Mouse (Mus musculus): Measurements from ENCODE around the gene Wfdc8. TPM values are rescaled to one million over a fixed set of nuclear protein-coding genes. Genes with fewer than 3 reads are reported as not detected.
"Not testable (repeated sequence)": the region's sequence is repeated elsewhere in the genome, so short reads cannot be mapped to it uniquely, and the experiment has no call there.

Gene Wfdc8
- polyA plus RNA-seq, 1 experiment from 2014 or later, result 0.11 TPM

- no peaks in the 10 kb centered on the region for H3K36me3 ChIP-seq (ENCODE audit: control insufficient read depth, insufficient read depth, low read length)
- no peak for ATAC-seq (ENCODE audit: low read depth)
- DNase-seq (ENCODE audit: low spot score), result no peak
- H3K9me3 ChIP-seq (ENCODE audit: control insufficient read depth, low read length), result no peaks in the 10 kb centered on the region
- no peak overlapping the region for H3K4me2 ChIP-seq (ENCODE audit: low read depth, low read length)
- no peak overlapping the region for H3K9ac ChIP-seq (ENCODE audit: low read depth, low read length)
- 85% methylated on average over 3 of the region's 3 CpGs for WGBS
- H3K27me3 ChIP-seq (replicated peaks; ENCODE audit: control insufficient read depth, insufficient read depth, low read length), result no peaks in the 10 kb centered on the region
- no peak overlapping the region for H3K27ac ChIP-seq (replicated peaks; ENCODE audit: low read depth, low read length)
- no peak overlapping the region for H3K4me3 ChIP-seq (ENCODE audit: low read depth, low read length)
- no peaks in the 10 kb centered on the region for H3K4me1 ChIP-seq (ENCODE audit: control insufficient read depth, insufficient read depth, low read length)
Observed at GRCm38 (mm10) chr2:164615386-164615785, 2.0 kb upstream of the Wfdc8 start.

GRCm38 (mm10) chr2:164608781-164609180 lies 4.6 kb downstream of the Wfdc8 start:
- H3K4me1 ChIP-seq (ENCODE audit: control insufficient read depth, insufficient read depth, low read length), result no peaks in the 10 kb centered on the region
- no peaks in the 10 kb centered on the region for H3K9me3 ChIP-seq (ENCODE audit: control insufficient read depth, low read length)
- H3K9ac ChIP-seq (ENCODE audit: low read depth, low read length), result no peak overlapping the region
- DNase-seq (ENCODE audit: low spot score) (no peak), ATAC-seq (ENCODE audit: low read depth) (no peak)
- H3K4me2 ChIP-seq (ENCODE audit: low read depth, low read length), result no peak overlapping the region
- H3K36me3 ChIP-seq (ENCODE audit: control insufficient read depth, insufficient read depth, low read length), result no peaks in the 10 kb centered on the region
- H3K27me3 ChIP-seq (replicated peaks; ENCODE audit: control insufficient read depth, insufficient read depth, low read length), result no peaks in the 10 kb centered on the region
- 80% methylated on average over 6 of the region's 6 CpGs for WGBS
- H3K4me3 ChIP-seq (ENCODE audit: low read depth, low read length), result no peak overlapping the region
- H3K27ac ChIP-seq (replicated peaks; ENCODE audit: low read depth, low read length), result no peak overlapping the region

GRCm38 (mm10) chr2:164604411-164604810 lies 9.0 kb downstream of the Wfdc8 start:
- H3K9me3 ChIP-seq (ENCODE audit: control insufficient read depth, low read length), result peaks cover 3% of the 10 kb centered on the region; the same call in 1 of the 2 replicates
- H3K4me3 ChIP-seq (ENCODE audit: low read depth, low read length), result no peak overlapping the region
- DNase-seq (ENCODE audit: low spot score) (no peak), ATAC-seq (ENCODE audit: low read depth) (no peak)
- H3K9ac ChIP-seq (ENCODE audit: low read depth, low read length), result no peak overlapping the region
- no peaks in the 10 kb centered on the region for H3K36me3 ChIP-seq (ENCODE audit: control insufficient read depth, insufficient read depth, low read length)
- no peak overlapping the region for H3K4me2 ChIP-seq (ENCODE audit: low read depth, low read length)
- H3K4me1 ChIP-seq (ENCODE audit: control insufficient read depth, insufficient read depth, low read length), result no peaks in the 10 kb centered on the region
- H3K27me3 ChIP-seq (replicated peaks; ENCODE audit: control insufficient read depth, insufficient read depth, low read length), result no peaks in the 10 kb centered on the region
- H3K27ac ChIP-seq (replicated peaks; ENCODE audit: low read depth, low read length), result no peak overlapping the region
- WGBS, result 81% methylated on average over 8 of the region's 8 CpGs

GRCm38 (mm10) chr2:164603482-164603881 lies 9.9 kb downstream of the Wfdc8 start:
- H3K4me1 ChIP-seq (ENCODE audit: control insufficient read depth, insufficient read depth, low read length), result no peaks in the 10 kb centered on the region
- H3K27me3 ChIP-seq (replicated peaks; ENCODE audit: control insufficient read depth, insufficient read depth, low read length), result no peaks in the 10 kb centered on the region
- H3K4me2 ChIP-seq (ENCODE audit: low read depth, low read length), result no peak overlapping the region
- no peaks in the 10 kb centered on the region for H3K36me3 ChIP-seq (ENCODE audit: control insufficient read depth, insufficient read depth, low read length)
- DNase-seq (ENCODE audit: low spot score), result no peak
- no peak overlapping the region for H3K27ac ChIP-seq (replicated peaks; ENCODE audit: low read depth, low read length)
- ATAC-seq (ENCODE audit: low read depth), result no peak
- H3K4me3 ChIP-seq (ENCODE audit: low read depth, low read length), result no peak overlapping the region
- 90% methylated on average over 3 of the region's 3 CpGs for WGBS
- no peak overlapping the region for H3K9ac ChIP-seq (ENCODE audit: low read depth, low read length)
- peaks cover 3% of the 10 kb centered on the region; the same call in 1 of the 2 replicates for H3K9me3 ChIP-seq (ENCODE audit: control insufficient read depth, low read length)

GRCm38 (mm10) chr2:164600179-164600578 lies 13.2 kb downstream of the Wfdc8 start:
- Histone ChIP-seq H3K27ac (replicated peaks; ENCODE audit: low read depth, low read length) (no peak overlapping the region), H3K4me2 (ENCODE audit: low read depth, low read length) (no peak overlapping the region), H3K27me3 (replicated peaks; ENCODE audit: control insufficient read depth, insufficient read depth, low read length) (no peaks in the 10 kb centered on the region), H3K4me3 (ENCODE audit: low read depth, low read length) (no peak overlapping the region), H3K36me3 (ENCODE audit: control insufficient read depth, insufficient read depth, low read length) (no peaks in the 10 kb centered on the region), H3K9me3 (ENCODE audit: control insufficient read depth, low read length) (peaks cover 3% of the 10 kb centered on the region; the same call in 1 of the 2 replicates), H3K9ac (ENCODE audit: low read depth, low read length) (no peak overlapping the region), H3K4me1 (ENCODE audit: control insufficient read depth, insufficient read depth, low read length) (no peaks in the 10 kb centered on the region)
- ATAC-seq (ENCODE audit: low read depth) (no peak), DNase-seq (ENCODE audit: low spot score) (no peak)
- WGBS, result 67% methylated on average over 3 of the region's 3 CpGs

GRCm38 (mm10) chr2:164593494-164593893 lies 19.9 kb downstream of the Wfdc8 start, which contains the start of gene Eppin:
Gene Eppin, minus strand, starts transcription at chr2:164593594.
- Histone ChIP-seq H3K4me3 (ENCODE audit: low read depth, low read length) (no peak within 1 kb of the TSS), H3K27ac (replicated peaks; ENCODE audit: low read depth, low read length) (no peak within 1 kb of the TSS), H3K9ac (ENCODE audit: low read depth, low read length) (no peak within 1 kb of the TSS), H3K4me1 (ENCODE audit: control insufficient read depth, insufficient read depth, low read length) (no peaks in the 10 kb centered on the region), H3K27me3 (replicated peaks; ENCODE audit: control insufficient read depth, insufficient read depth, low read length) (no peaks in the 10 kb centered on the region), H3K36me3 (ENCODE audit: control insufficient read depth, insufficient read depth, low read length) (no peaks in the 10 kb centered on the region), H3K9me3 (ENCODE audit: control insufficient read depth, low read length) (no peaks in the 10 kb centered on the region), H3K4me2 (ENCODE audit: low read depth, low read length) (no peak within 1 kb of the TSS)
- no peak for ATAC-seq (ENCODE audit: low read depth)
- 77% methylated on average over 4 of the region's 4 CpGs for WGBS
- DNase-seq (ENCODE audit: low spot score), result no peak

GRCm38 (mm10) chr2:164592014-164592413 lies 21.4 kb downstream of the Wfdc8 start:
- H3K27me3 ChIP-seq (replicated peaks; ENCODE audit: control insufficient read depth, insufficient read depth, low read length), result no peaks in the 10 kb centered on the region
- ATAC-seq (ENCODE audit: low read depth), result peak; percentile 44; the same call in 1 of the 2 replicates

GRCm38 (mm10) chr2:164585025-164585725 lies 28.3 kb downstream of the Wfdc8 start, which contains the start of gene Wfdc6a:
Gene Wfdc6a, minus strand, starts transcription at chr2:164585447.
- 51% methylated on average over 13 of the region's 13 CpGs for WGBS
- not testable (repeated sequence) for H3K9ac ChIP-seq (ENCODE audit: low read depth, low read length); H3K27me3 ChIP-seq (replicated peaks; ENCODE audit: control insufficient read depth, insufficient read depth, low read length); H3K4me3 ChIP-seq (ENCODE audit: low read depth, low read length); H3K4me2 ChIP-seq (ENCODE audit: low read depth, low read length); H3K9me3 ChIP-seq (ENCODE audit: control insufficient read depth, low read length); H3K4me1 ChIP-seq (ENCODE audit: control insufficient read depth, insufficient read depth, low read length); ATAC-seq (ENCODE audit: low read depth); H3K27ac ChIP-seq (replicated peaks; ENCODE audit: low read depth, low read length); H3K36me3 ChIP-seq (ENCODE audit: control insufficient read depth, insufficient read depth, low read length)
- peak; percentile 53 for DNase-seq (ENCODE audit: low spot score)

More at GRCm38 (mm10) chr2:164592014-164592413, 21.4 kb downstream of the Wfdc8 start:
- WGBS, result 4% methylated on average over 4 of the region's 4 CpGs
- Histone ChIP-seq H3K4me1 (ENCODE audit: control insufficient read depth, insufficient read depth, low read length) (no peaks in the 10 kb centered on the region), H3K9me3 (ENCODE audit: control insufficient read depth, low read length) (no peaks in the 10 kb centered on the region), H3K36me3 (ENCODE audit: control insufficient read depth, insufficient read depth, low read length) (no peaks in the 10 kb centered on the region), H3K4me2 (ENCODE audit: low read depth, low read length) (no peak overlapping the region), H3K4me3 (ENCODE audit: low read depth, low read length) (no peak overlapping the region), H3K27ac (replicated peaks; ENCODE audit: low read depth, low read length) (no peak overlapping the region), H3K9ac (ENCODE audit: low read depth, low read length) (no peak overlapping the region)
- DNase-seq (ENCODE audit: low spot score), result peak; percentile 69

- H3K4me2 ChIP-seq (ENCODE audit: low read depth, low read length); H3K9me3 ChIP-seq (ENCODE audit: control insufficient read depth, low read length); H3K27ac ChIP-seq (replicated peaks; ENCODE audit: low read depth, low read length); H3K9ac ChIP-seq (ENCODE audit: low read depth, low read length); H3K27me3 ChIP-seq (replicated peaks; ENCODE audit: control insufficient read depth, insufficient read depth, low read length); H3K4me1 ChIP-seq (ENCODE audit: control insufficient read depth, insufficient read depth, low read length); DNase-seq (ENCODE audit: low spot score); H3K36me3 ChIP-seq (ENCODE audit: control insufficient read depth, insufficient read depth, low read length); ATAC-seq (ENCODE audit: low read depth); H3K4me3 ChIP-seq (ENCODE audit: low read depth, low read length): not testable (repeated sequence)
- WGBS, result 83% methylated on average over 6 of the region's 6 CpGs
Observed at GRCm38 (mm10) chr2:164573359-164573758, 40.1 kb downstream of the Wfdc8 start, which contains the start of gene Spint3. Gene Spint3, minus strand, starts transcription at chr2:164573459.
